In genomic region chr9:46053014-46053666, GRCm38 (mm10) we compare ENCODE assay signal across 19 mouse cellular contexts. TPM values are rescaled to one million over a fixed set of nuclear protein-coding genes. Genes with fewer than 3 reads are reported as not detected.
DNase-seq lines count a peak whose midpoint lies in the region; TF ChIP-seq lines count a peak whose summit lies in the region.
"Had no signal": no experiment of that assay in that cellular context is flagged by ENCODE, and none has a peak within 500 bp of the region (broad histone marks: within the 10 kb centered on the region; RNA-seq: fewer than 3 reads in every experiment).

No protein-coding gene starts in this region.

- intact Hi-C loops in left cerebral cortex, adult 2 months (cut with DNase I), result no loop called here
- intact Hi-C loops in left cerebral cortex, postnatal 4 days (cut with DNase I), result no loop called here

- no peak for TF ChIP-seq CTCF in left cerebral cortex, adult 2 months (IDR thresholded peaks at IDR 0.05)

- DNase-seq in adrenal gland, adult 2 months, result peak; percentile 41
- DNase-seq in adrenal gland, postnatal 10 days, result no peak
- DNase-seq in left cerebral cortex, adult 2 months (ENCODE audit: extremely low spot score in 1 of 2, low spot score in 2 of 2), result no peak
- no peak for DNase-seq in left cerebral cortex, postnatal 4 days
- DNase-seq in cerebellum, adult 11 months, result peak; percentile 31
- peak; percentile 41 to 54 for DNase-seq in cerebellum, postnatal 36 days
- no peak for DNase-seq in ovary, postnatal 10 days (ENCODE audit: low spot score)
- DNase-seq in B cell, adult 2 months, result no peak
- DNase-seq: heart, adult 18-20 months; kidney, adult 18-20 months; kidney, postnatal 25 days; lung, postnatal 36 days; thymus, postnatal 36 days had no signal

- H3K27ac ChIP-seq in left cerebral cortex, adult 2 months, result peak overlapping the region; percentile 19; the same call in 1 of the 2 replicates
- H3K27ac ChIP-seq: embryonic facial prominence, embryonic 15.5 days; hindbrain, embryonic 14.5 days; limb, embryonic 10.5 days; liver, embryonic 15.5 days; midbrain, embryonic 10.5 days; neural tube, embryonic 15.5 days had no signal

- no peak overlapping the region for H3K4me3 ChIP-seq in left cerebral cortex, adult 2 months
- H3K4me3 ChIP-seq: embryonic facial prominence, embryonic 15.5 days; limb, embryonic 10.5 days; liver, embryonic 15.5 days; midbrain, embryonic 10.5 days; neural tube, embryonic 15.5 days had no signal

RNA-seq across cellular contexts. Expression of gene Sik3, which starts 40.5 kb away (rescaled TPM):
- 10 to 100 TPM; 49.2 to 87.3 TPM for total RNA-seq in adrenal gland, adult 2 months (2021)
- polyA plus RNA-seq in adrenal gland, adult 2 months (2012; rRNA removed), result 17.2 and 30.2 TPM in 2 replicates
- total RNA-seq in adrenal gland, postnatal 10 days (2021), result 10 to 100 TPM; 50.2 to 55.1 TPM
- total RNA-seq in left cerebral cortex, adult 2 months (2021), result 100 to 1,000 TPM; 122 to 127 TPM
- 10 to 100 TPM; 54.6 to 56.9 TPM for total RNA-seq in left cerebral cortex, postnatal 4 days (2021)

RNA-seq across cellular contexts. Expression of gene Pafah1b2, which starts 40.6 kb away (rescaled TPM):
- 100 to 1,000 TPM; 154 to 167 TPM for total RNA-seq in adrenal gland, adult 2 months (2021)
- 57.5 and 96.7 TPM in 2 replicates for polyA plus RNA-seq in adrenal gland, adult 2 months (2012; rRNA removed)
- total RNA-seq in adrenal gland, postnatal 10 days (2021), result 100 to 1,000 TPM; 118 to 119 TPM
- total RNA-seq in left cerebral cortex, adult 2 months (2021), result 100 to 1,000 TPM; 193 to 215 TPM
- 100 to 1,000 TPM; 262 to 267 TPM for total RNA-seq in left cerebral cortex, postnatal 4 days (2021)

Comparison
In these comparisons a context has a peak if more than half of its experiments do, and no peak if none do; other contexts are left out.
1. DNase-seq: peak in adrenal gland, adult 2 months (single experiment), cerebellum, adult 11 months (single experiment) and cerebellum, postnatal 36 days (2 of 2); none in adrenal gland, postnatal 10 days (single experiment), left cerebral cortex, adult 2 months (0 of 2), left cerebral cortex, postnatal 4 days (single experiment), ovary, postnatal 10 days (single experiment) and B cell, adult 2 months (0 of 2).